Mouse (Mus musculus) midbrain, embryonic 14.5 days (tissue): Measurements from ENCODE around the gene Atp6v0a1. TPM values are rescaled to one million over a fixed set of nuclear protein-coding genes. Genes with fewer than 3 reads are reported as not detected.

ENCODE experiments used
- ATAC-seq: fragments of 200-750 bp; cut with Nextera tagmentation; 2 replicates; pipeline ENCODE4 v1.8.0; 2017; ENCODE audit warnings: moderate number of reproducible peaks, moderate library complexity; ENCODE audit not compliant: low FRiP score, low TSS enrichment
- DNase-seq: peaks from one replicate; pipeline ENCODE4 v3.0.0-alpha.2; 2015
- H3K27ac ChIP-seq: fragments of 300-500 bp; sonication (generic); replicated peaks from 2 replicates; pipeline ENCODE4 v1.5.1; 2014; ENCODE audit warnings: mild to moderate bottlenecking, low read depth, low read length, moderate library complexity
- H3K27me3 ChIP-seq: fragments of 300-500 bp; sonication (generic); 2 replicates; pipeline ENCODE4 v1.6.1; 2014; ENCODE audit warnings: low read length, control low read depth, mixed read lengths; ENCODE audit not compliant: control insufficient read depth, insufficient read depth
- H3K36me3 ChIP-seq: fragments of 300-500 bp; sonication (generic); 2 replicates; pipeline ENCODE4 v1.6.1; 2014; ENCODE audit warnings: low read length, control low read depth; ENCODE audit not compliant: control insufficient read depth, insufficient read depth
- H3K4me1 ChIP-seq: fragments of 300-500 bp; sonication (generic); 2 replicates; pipeline ENCODE4 v1.6.1; 2014; ENCODE audit warnings: mild to moderate bottlenecking, antibody characterized with exemption, low read length, control low read depth; ENCODE audit not compliant: control insufficient read depth, insufficient read depth
- H3K4me2 ChIP-seq: fragments of 300-500 bp; sonication (generic); 2 replicates; pipeline ENCODE4 v1.6.1; 2014; ENCODE audit warnings: mild to moderate bottlenecking, low read length, moderate library complexity
- H3K4me3 ChIP-seq: fragments of 300-500 bp; sonication (generic); replicated peaks from 2 replicates; pipeline ENCODE4 v1.5.1; 2014; ENCODE audit warnings: low read depth, low read length
- H3K9ac ChIP-seq: fragments of 300-500 bp; sonication (generic); replicated peaks from 2 replicates; pipeline ENCODE4 v1.6.1; 2014; ENCODE audit warnings: mild to moderate bottlenecking, low read length, moderate library complexity
- H3K9me3 ChIP-seq: fragments of 300-500 bp; sonication (generic); 2 replicates; pipeline ENCODE4 v1.6.1; 2016; ENCODE audit warnings: low read length, control low read depth, mixed read lengths; ENCODE audit not compliant: control insufficient read depth
- WGBS: fragments of 180-500 bp; shearing (Covaris S2); extraction: QIAGEN DNeasy Blood & Tissue Kit; methylation state at CpG from one replicate; pipeline ENCODE4 v1.1.7; 2014; 5-methylcytosine and 5-hydroxymethylcytosine counted together
- polyA plus RNA-seq: library from polyadenylated mRNA; unstranded; fragments of >200 nt; fragmentation: Nextera tagmentation; extraction: Ambion mirVana; gene quantifications from 2 replicates; pipeline ENCODE4 v1.2.1, GENCODE M21; 2014

Gene Atp6v0a1
- polyA plus RNA-seq, 1 experiment from 2014 or later = 115 TPM

- no peak overlapping the region for H3K9ac ChIP-seq
- no peak for DNase-seq
- H3K36me3 ChIP-seq = no peaks in the 10 kb centered on the region
- no peak for ATAC-seq
- H3K4me2 ChIP-seq = no peak overlapping the region
- no peak overlapping the region for H3K27ac ChIP-seq
- no peaks in the 10 kb centered on the region for H3K4me1 ChIP-seq
- H3K9me3 ChIP-seq = no peaks in the 10 kb centered on the region
- H3K27me3 ChIP-seq = peaks cover 3% of the 10 kb centered on the region; the same call in 1 of the 2 replicates
- 50% methylated on average over 3 of the region's 3 CpGs for whole genome bisulfite sequencing
- no peak overlapping the region for H3K4me3 ChIP-seq
Measured at GRCm38 (mm10) chr11:100985607-100986006, 23.6 kb upstream of the Atp6v0a1 start.

DNA sequence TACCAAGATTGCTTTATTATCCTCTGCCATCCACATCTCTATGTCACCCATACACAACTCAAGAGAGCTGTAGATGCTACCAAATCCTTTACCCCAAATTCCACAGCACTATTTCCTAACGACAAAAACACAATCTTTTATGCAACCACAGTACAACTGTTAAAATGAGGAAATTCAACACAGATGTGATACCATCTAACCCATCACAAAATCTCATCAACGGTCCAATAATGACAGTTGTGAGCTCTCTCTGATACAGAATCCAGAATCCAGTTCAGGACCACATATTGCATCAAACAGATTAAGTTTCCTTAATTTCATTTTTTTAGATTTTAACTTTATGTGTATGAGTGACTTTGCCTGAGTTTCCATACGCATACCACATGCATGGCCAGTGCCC lies 20.6 kb upstream of the Atp6v0a1 start:
- ATAC-seq = no peak
- no peaks in the 10 kb centered on the region for H3K36me3 ChIP-seq
- 90% methylated on average over 3 of the region's 3 CpGs for WGBS

GRCm38 (mm10) chr11:100989666-100990065 lies 19.6 kb upstream of the Atp6v0a1 start:
- Histone ChIP-seq H3K4me1 (no peaks in the 10 kb centered on the region), H3K4me3 (no peak overlapping the region), H3K27me3 (no peaks in the 10 kb centered on the region), H3K9ac (no peak overlapping the region), H3K4me2 (no peak overlapping the region), H3K27ac (no peak overlapping the region), H3K9me3 (no peaks in the 10 kb centered on the region), H3K36me3 (no peaks in the 10 kb centered on the region)
- DNase-seq (no peak), ATAC-seq (no peak)
- 66% methylated on average over 2 of the region's 2 CpGs for WGBS

More for the DNA sequence above, 20.6 kb upstream of the Atp6v0a1 start:
- H3K9me3 ChIP-seq = no peaks in the 10 kb centered on the region
- no peaks in the 10 kb centered on the region for H3K27me3 ChIP-seq
- no peaks in the 10 kb centered on the region for H3K4me1 ChIP-seq
- H3K4me3 ChIP-seq = no peak overlapping the region
- no peak for DNase-seq
- H3K27ac ChIP-seq = no peak overlapping the region
- no peak overlapping the region for H3K4me2 ChIP-seq
- no peak overlapping the region for H3K9ac ChIP-seq

- Histone ChIP-seq H3K27ac (no peak overlapping the region), H3K9me3 (no peaks in the 10 kb centered on the region), H3K4me1 (no peaks in the 10 kb centered on the region), H3K9ac (no peak overlapping the region), H3K4me3 (no peak overlapping the region), H3K36me3 (no peaks in the 10 kb centered on the region), H3K4me2 (no peak overlapping the region), H3K27me3 (no peaks in the 10 kb centered on the region)
- DNase-seq (peak; percentile 46), ATAC-seq (no peak)
- 13% methylated on average over 6 of the region's 6 CpGs for WGBS
Measured at GRCm38 (mm10) chr11:100991027-100991534, 18.2 kb upstream of the Atp6v0a1 start.

- Histone ChIP-seq H3K4me1 (no peaks in the 10 kb centered on the region), H3K4me3 (no peak overlapping the region), H3K36me3 (no peaks in the 10 kb centered on the region), H3K27me3 (no peaks in the 10 kb centered on the region), H3K4me2 (no peak overlapping the region), H3K9ac (no peak overlapping the region), H3K27ac (no peak overlapping the region), H3K9me3 (no peaks in the 10 kb centered on the region)
- 92% methylated on average over 2 of the region's 2 CpGs for WGBS
- ATAC-seq (no peak), DNase-seq (no peak)
Measured at GRCm38 (mm10) chr11:100993437-100993836, 15.8 kb upstream of the Atp6v0a1 start.

DNA sequence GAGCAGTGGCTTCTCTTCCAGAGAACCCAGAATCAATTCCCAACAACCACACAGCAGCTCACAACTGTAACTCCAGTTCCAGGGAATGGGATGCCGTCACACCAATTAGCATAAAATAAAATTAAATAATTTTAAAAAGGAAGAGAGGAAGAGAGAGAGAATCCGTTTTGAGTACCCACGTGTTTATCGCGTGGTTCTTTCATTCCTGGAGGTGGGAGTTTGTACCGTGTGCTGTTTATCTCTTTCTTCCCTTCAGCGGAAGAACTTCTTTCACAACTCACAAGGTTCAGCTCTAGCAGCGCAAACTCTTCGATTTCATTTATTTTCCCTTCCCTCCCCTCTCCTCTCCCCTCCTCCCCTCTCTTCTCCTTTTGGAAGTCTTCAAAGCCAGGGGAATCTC lies 15.0 kb upstream of the Atp6v0a1 start:
- Histone ChIP-seq H3K27ac (no peak overlapping the region), H3K4me3 (no peak overlapping the region), H3K27me3 (no peaks in the 10 kb centered on the region), H3K4me2 (no peak overlapping the region), H3K9me3 (no peaks in the 10 kb centered on the region), H3K36me3 (no peaks in the 10 kb centered on the region), H3K4me1 (no peaks in the 10 kb centered on the region), H3K9ac (no peak overlapping the region)
- WGBS = 68% methylated on average over 9 of the region's 9 CpGs
- DNase-seq = no peak
- ATAC-seq = no peak

- Histone ChIP-seq H3K4me2 (no peak overlapping the region), H3K9ac (no peak overlapping the region), H3K27me3 (no peaks in the 10 kb centered on the region), H3K27ac (no peak overlapping the region), H3K4me1 (no peaks in the 10 kb centered on the region), H3K4me3 (no peak overlapping the region), H3K36me3 (no peaks in the 10 kb centered on the region), H3K9me3 (no peaks in the 10 kb centered on the region)
- ATAC-seq (no peak), DNase-seq (no peak)
- WGBS = 87% methylated on average over 5 of the region's 5 CpGs
Measured at GRCm38 (mm10) chr11:100994655-100995054, 14.6 kb upstream of the Atp6v0a1 start.

DNA sequence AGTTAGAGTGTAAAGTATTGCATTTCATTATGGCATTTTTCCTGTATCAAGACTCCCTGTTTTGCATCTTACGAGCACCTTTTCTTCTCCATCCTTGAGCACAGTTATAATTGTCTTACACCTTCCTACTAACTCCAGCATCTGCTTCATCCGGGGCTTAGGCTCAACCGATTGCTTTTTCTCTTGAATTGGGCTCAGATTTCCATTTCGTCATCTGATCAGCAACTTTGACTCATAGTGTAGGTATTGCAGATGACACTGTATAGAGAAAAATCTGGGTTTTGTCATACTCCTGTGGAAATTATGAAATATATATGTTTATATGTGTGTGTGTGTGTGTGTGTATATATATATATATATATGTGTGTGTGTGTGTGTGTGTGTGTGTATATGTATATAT lies 12.8 kb upstream of the Atp6v0a1 start:
- Histone ChIP-seq H3K4me1 (no peaks in the 10 kb centered on the region), H3K9ac (no peak overlapping the region), H3K27ac (no peak overlapping the region), H3K27me3 (no peaks in the 10 kb centered on the region), H3K9me3 (no peaks in the 10 kb centered on the region), H3K4me3 (no peak overlapping the region), H3K36me3 (no peaks in the 10 kb centered on the region), H3K4me2 (no peak overlapping the region)
- no peak for DNase-seq
- WGBS = 89% methylated on average over 4 of the region's 4 CpGs
- ATAC-seq = no peak

DNA sequence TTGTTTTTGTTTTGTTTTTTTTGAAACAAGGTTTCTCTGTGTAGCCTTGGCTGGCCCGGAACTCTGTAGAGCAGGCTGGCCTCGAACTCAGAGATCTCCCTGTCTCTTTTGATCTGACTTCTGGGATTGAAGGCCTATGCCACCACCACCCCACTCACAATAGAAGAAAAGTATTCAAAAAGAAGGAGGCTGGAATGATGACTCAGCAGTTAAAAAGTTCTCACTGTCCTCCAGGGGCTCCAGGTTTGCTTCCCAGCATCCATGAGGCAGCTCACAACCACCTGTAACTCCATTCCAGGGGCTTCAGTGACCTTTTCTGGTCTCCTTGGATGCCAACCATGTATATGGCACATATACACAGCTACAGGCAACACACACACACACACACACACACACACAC lies 10.4 kb upstream of the Atp6v0a1 start:
- Histone ChIP-seq H3K27me3 (no peaks in the 10 kb centered on the region), H3K4me3 (no peak overlapping the region), H3K36me3 (no peaks in the 10 kb centered on the region), H3K4me2 (no peak overlapping the region), H3K27ac (no peak overlapping the region), H3K9ac (no peak overlapping the region), H3K4me1 (no peaks in the 10 kb centered on the region), H3K9me3 (no peaks in the 10 kb centered on the region)
- 85% methylated on average over 2 of the region's 2 CpGs for WGBS
- DNase-seq (no peak), ATAC-seq (no peak)
